Mouse (Mus musculus): Measurements from ENCODE around the gene Gm813. TPM values are rescaled to one million over a fixed set of nuclear protein-coding genes. Genes with fewer than 3 reads are reported as not detected.
"Not testable (repeated sequence)": the region's sequence is repeated elsewhere in the genome, so short reads cannot be mapped to it uniquely, and the experiment has no call there.

Gene Gm813
- not detected in 2 replicates for polyA plus RNA-seq (2015; fragmentation: Nextera tagmentation; extraction: Ambion mirVana)

DNA sequence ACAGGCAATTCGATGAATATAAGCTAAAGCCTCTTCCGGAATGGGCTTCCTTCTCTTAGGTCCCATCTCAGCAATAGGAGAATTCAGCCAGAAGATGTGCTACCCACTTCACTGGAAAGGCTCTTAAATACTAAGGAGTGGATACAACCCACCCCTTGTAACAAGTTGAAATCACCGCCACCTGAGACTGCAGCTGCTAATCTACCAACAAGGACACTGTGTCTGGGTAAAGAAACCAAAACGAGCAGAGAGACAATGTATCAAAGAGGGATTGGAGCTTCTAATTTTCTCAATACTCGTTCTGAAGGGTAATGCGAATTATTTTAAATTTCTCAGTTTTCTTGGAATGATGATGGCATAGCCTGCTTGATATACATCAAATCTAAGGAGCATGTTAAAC, at the start of gene Gm813:
TSS of gene Gm813 (minus strand) at position 101 of the 400 bp plus-strand sequence.
- Histone ChIP-seq H3K36me3 (replicated peaks) (no peaks in the 10 kb centered on the region), H3K4me2 (no peak within 1 kb of the TSS), H3K9ac (no peak within 1 kb of the TSS), H3K9me3 (no peaks in the 10 kb centered on the region), H3K27ac (no peak within 1 kb of the TSS), H3K4me3 (no peak within 1 kb of the TSS), H3K4me1 (no peaks in the 10 kb centered on the region), H3K27me3 (replicated peaks) (no peaks in the 10 kb centered on the region)
- ATAC-seq (replicated peaks) = no peak
- WGBS = 87% methylated on average over 6 of the region's 6 CpGs

GRCm38 (mm10) chr16:58665137-58665536, 48.4 kb upstream of the Gm813 start:
- H3K9ac ChIP-seq; H3K9me3 ChIP-seq; ATAC-seq (replicated peaks); H3K4me2 ChIP-seq; H3K27ac ChIP-seq; H3K36me3 ChIP-seq (replicated peaks); H3K4me1 ChIP-seq; H3K27me3 ChIP-seq (replicated peaks); H3K4me3 ChIP-seq: not testable (repeated sequence)

DNA sequence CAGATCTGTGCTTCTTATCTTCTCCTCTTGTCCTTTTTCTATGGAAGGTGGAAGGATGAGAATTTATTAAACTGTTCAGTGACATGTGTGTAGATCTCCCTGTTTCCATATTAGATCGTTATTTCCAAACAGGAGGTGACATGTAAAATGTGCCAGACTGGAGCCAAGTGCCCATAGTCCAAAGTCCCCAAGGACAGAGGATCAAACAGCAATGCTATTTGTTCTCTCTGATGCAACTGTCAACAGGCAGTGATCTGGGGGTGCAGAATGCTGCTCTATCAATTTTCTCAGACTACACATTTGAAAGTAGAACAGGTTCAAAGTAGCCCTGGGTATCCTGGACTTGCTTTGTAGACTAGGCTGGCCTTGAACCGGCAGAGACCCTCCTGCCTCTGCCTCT, 47.0 kb upstream of the Gm813 start:
- Histone ChIP-seq H3K36me3 (replicated peaks) (no peaks in the 10 kb centered on the region), H3K27ac (no peak overlapping the region), H3K4me2 (no peak overlapping the region), H3K9ac (no peak overlapping the region), H3K4me3 (no peak overlapping the region), H3K9me3 (no peaks in the 10 kb centered on the region), H3K4me1 (no peaks in the 10 kb centered on the region), H3K27me3 (replicated peaks) (no peaks in the 10 kb centered on the region)
- ATAC-seq (replicated peaks) = no peak
- WGBS = 89% methylated on average over 2 of the region's 2 CpGs

DNA sequence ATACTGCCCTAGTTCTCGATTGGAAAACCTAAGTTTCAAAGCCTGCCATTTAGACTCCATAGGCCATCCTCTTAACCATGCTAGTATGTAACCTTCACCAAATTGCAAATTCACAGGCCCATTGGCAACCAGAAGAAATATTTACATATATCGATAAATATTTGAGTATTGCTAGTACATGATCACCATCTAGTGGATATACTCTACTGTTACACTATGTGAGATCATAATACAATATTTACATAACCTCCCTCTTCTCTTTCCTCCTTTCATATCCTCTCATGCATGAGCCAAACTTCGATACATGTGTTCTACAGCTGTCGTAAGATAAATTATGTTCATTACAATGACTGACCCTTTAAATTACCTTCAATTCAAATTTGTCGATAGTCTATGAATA, 46.2 kb upstream of the Gm813 start:
- WGBS = 82% methylated on average over 5 of the region's 5 CpGs
- H3K27me3 ChIP-seq (replicated peaks) = no peaks in the 10 kb centered on the region
- H3K4me2 ChIP-seq = no peak overlapping the region
- H3K9ac ChIP-seq = no peak overlapping the region
- no peak overlapping the region for H3K27ac ChIP-seq
- no peaks in the 10 kb centered on the region for H3K36me3 ChIP-seq (replicated peaks)
- no peaks in the 10 kb centered on the region for H3K9me3 ChIP-seq
- no peak overlapping the region for H3K4me3 ChIP-seq
- no peaks in the 10 kb centered on the region for H3K4me1 ChIP-seq
- peak; percentile 88 for ATAC-seq (replicated peaks)

DNA sequence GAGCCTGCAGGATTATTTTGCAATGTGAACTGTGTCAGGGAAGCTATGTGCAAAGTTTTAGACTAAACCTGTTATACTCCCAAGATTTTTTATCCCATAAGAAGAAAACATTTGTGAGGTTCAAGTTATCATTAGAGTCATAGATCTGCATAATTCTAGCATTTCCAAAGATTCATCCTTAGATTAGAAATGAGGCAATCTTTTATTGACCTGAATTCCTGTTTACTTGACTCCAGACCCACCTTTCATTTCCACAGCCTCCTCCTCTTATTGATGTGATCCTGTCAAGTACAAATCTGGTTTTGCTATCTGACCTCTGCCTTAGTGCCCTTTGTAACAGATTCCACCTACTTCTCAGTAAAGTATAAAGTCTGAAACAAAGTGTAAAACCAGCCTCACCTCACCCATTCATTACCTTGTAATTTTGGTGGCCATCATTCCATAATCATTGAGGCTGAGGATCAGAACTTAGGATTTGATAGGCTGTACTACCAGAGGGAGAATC, 45.6 kb upstream of the Gm813 start:
- no peak; the same call in 1 of the 2 replicates for ATAC-seq (replicated peaks)
- no peak overlapping the region for H3K27ac ChIP-seq

DNA sequence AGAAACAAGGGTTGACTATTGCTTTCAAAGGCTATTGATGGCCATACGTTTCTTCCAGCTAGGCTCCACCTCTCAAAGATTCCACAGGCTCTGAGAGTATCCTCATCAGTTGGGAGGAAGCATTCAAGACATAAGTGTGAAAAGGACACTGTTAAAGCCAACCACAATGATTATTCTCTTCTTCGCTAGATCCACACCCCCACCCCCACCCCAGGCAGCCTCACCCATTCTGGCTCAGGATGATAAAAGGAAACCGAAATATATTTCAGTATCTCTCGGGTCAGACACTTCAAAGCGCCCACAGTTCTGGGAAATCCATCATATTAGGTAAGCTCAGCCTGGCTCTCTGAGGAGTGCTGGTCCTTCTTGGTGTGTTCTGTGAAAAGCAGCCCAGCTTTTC, 45.0 kb upstream of the Gm813 start:
- no peak for ATAC-seq (replicated peaks)
- H3K36me3 ChIP-seq (replicated peaks) = no peaks in the 10 kb centered on the region
- H3K4me2 ChIP-seq = no peak overlapping the region
- H3K27me3 ChIP-seq (replicated peaks) = no peaks in the 10 kb centered on the region
- H3K9me3 ChIP-seq = no peaks in the 10 kb centered on the region
- H3K4me3 ChIP-seq = no peak overlapping the region
- H3K27ac ChIP-seq = no peak overlapping the region
- H3K9ac ChIP-seq = no peak overlapping the region
- WGBS = 77% methylated on average over 5 of the region's 5 CpGs
- H3K4me1 ChIP-seq = no peaks in the 10 kb centered on the region

More for the DNA sequence above, 45.6 kb upstream of the Gm813 start:
- no peaks in the 10 kb centered on the region for H3K36me3 ChIP-seq (replicated peaks)
- no peaks in the 10 kb centered on the region for H3K9me3 ChIP-seq
- H3K27me3 ChIP-seq (replicated peaks) = no peaks in the 10 kb centered on the region
- no peak overlapping the region for H3K4me2 ChIP-seq
- H3K4me1 ChIP-seq = no peaks in the 10 kb centered on the region
- H3K9ac ChIP-seq = no peak overlapping the region
- no peak overlapping the region for H3K4me3 ChIP-seq

DNA sequence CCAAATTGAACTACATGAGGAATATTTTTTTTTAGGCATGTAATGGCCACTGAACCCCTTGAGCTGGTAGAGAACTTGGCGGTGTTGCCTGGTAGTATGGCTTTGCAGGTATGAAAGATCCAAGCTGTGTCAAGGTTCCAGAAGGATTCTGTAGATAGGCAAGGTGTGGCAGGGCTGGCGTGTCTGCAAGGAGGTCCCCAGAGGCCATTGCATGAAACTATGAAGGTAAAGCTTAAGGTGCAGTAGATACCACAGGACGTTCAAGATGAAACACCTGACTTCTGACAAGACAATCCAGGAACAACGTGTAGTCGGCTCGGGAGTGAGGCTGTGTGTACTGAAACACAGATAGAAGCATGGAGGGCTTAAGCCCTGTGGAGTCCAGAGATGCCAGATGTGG, 41.9 kb upstream of the Gm813 start:
- Histone ChIP-seq H3K36me3 (replicated peaks) (no peaks in the 10 kb centered on the region), H3K9ac (no peak overlapping the region), H3K9me3 (no peaks in the 10 kb centered on the region), H3K4me1 (no peaks in the 10 kb centered on the region), H3K4me2 (no peak overlapping the region), H3K4me3 (no peak overlapping the region), H3K27me3 (replicated peaks) (no peaks in the 10 kb centered on the region), H3K27ac (no peak overlapping the region)
- 93% methylated on average over 6 of the region's 6 CpGs for whole genome bisulfite sequencing
- no peak for ATAC-seq (replicated peaks)

GRCm38 (mm10) chr16:58656526-58656925, 39.7 kb upstream of the Gm813 start:
- Histone ChIP-seq H3K27ac (no peak overlapping the region), H3K4me2 (no peak overlapping the region), H3K4me3 (no peak overlapping the region), H3K9me3 (no peaks in the 10 kb centered on the region), H3K27me3 (replicated peaks) (no peaks in the 10 kb centered on the region), H3K4me1 (no peaks in the 10 kb centered on the region), H3K9ac (no peak overlapping the region), H3K36me3 (replicated peaks) (no peaks in the 10 kb centered on the region)
- 90% methylated on average over 4 of the region's 4 CpGs for WGBS
- ATAC-seq (replicated peaks) = no peak

GRCm38 (mm10) chr16:58655751-58656150, 39.0 kb upstream of the Gm813 start:
- Histone ChIP-seq H3K9ac (no peak overlapping the region), H3K4me1 (no peaks in the 10 kb centered on the region), H3K4me3 (no peak overlapping the region), H3K27ac (no peak overlapping the region), H3K36me3 (replicated peaks) (no peaks in the 10 kb centered on the region), H3K9me3 (no peaks in the 10 kb centered on the region), H3K4me2 (no peak overlapping the region), H3K27me3 (replicated peaks) (no peaks in the 10 kb centered on the region)
- no peak for ATAC-seq (replicated peaks)

DNA sequence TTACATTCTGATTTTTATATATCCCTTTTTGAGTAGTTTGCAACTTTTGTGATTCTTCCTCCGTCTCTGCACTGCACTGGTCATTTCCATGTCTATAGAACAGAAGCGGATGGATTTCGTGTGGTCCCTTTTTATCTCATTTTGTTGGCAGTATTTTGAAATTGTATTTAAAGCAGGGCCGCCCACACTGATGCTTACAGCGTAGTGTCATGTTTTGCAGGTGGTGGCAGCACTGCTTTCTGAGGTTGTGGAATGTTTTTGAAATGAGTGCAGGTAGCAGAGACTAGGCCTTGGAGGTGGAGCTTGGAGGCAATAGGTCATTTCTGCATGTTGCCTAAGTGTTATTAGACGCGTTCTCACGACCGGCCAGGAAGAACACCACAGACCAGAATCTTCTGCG, 33.2 kb upstream of the Gm813 start:
- Histone ChIP-seq H3K27ac (no peak overlapping the region), H3K4me1 (no peaks in the 10 kb centered on the region), H3K27me3 (replicated peaks) (no peaks in the 10 kb centered on the region), H3K4me3 (no peak overlapping the region), H3K9ac (no peak overlapping the region), H3K4me2 (no peak overlapping the region), H3K36me3 (replicated peaks) (no peaks in the 10 kb centered on the region), H3K9me3 (no peaks in the 10 kb centered on the region)
- no peak for ATAC-seq (replicated peaks)
- 94% methylated on average over 10 of the region's 10 CpGs for WGBS

DNA sequence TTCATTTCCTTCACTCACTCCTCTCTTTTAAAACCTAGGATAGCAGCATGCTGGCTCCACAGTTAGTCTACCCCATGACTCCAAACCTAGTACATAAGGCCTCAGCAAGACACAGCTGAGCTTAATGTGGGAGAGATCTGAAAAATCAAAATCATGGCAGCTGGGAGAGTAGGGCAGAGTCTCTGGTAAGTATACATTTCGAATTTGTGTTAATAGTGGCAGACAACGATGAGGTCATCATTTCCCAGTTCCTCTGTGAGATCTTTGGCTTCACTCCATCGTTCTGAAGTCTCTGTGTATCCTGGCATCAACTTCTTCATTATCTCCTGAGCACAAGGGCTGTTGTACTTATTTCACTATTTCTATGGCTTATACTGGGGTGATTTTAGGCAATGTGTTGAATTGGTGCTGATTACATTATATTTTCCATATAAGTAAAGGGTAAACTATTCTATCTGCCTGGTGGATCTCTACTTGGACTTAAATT, 22.0 kb upstream of the Gm813 start, which contains the start of gene E330017A01Rik:
TSS of gene E330017A01Rik (minus strand) at position 51 of the 487 bp plus-strand sequence.
- H3K9ac ChIP-seq = no peak within 1 kb of the TSS
- no peaks in the 10 kb centered on the region for H3K9me3 ChIP-seq
- H3K27me3 ChIP-seq (replicated peaks) = no peaks in the 10 kb centered on the region
- no peaks in the 10 kb centered on the region for H3K36me3 ChIP-seq (replicated peaks)
- H3K4me1 ChIP-seq = no peaks in the 10 kb centered on the region
- no peak within 1 kb of the TSS for H3K4me3 ChIP-seq
- ATAC-seq (replicated peaks) = no peak
- 95% methylated on average over 3 of the region's 3 CpGs for WGBS
- H3K27ac ChIP-seq = no peak within 1 kb of the TSS
- H3K4me2 ChIP-seq = no peak within 1 kb of the TSS

GRCm38 (mm10) chr16:58638016-58638415, 21.2 kb upstream of the Gm813 start:
- H3K9ac ChIP-seq = no peak overlapping the region
- no peak overlapping the region for H3K4me3 ChIP-seq
- H3K9me3 ChIP-seq = no peaks in the 10 kb centered on the region
- no peaks in the 10 kb centered on the region for H3K4me1 ChIP-seq
- no peak overlapping the region for H3K4me2 ChIP-seq
- H3K27me3 ChIP-seq (replicated peaks) = no peaks in the 10 kb centered on the region
- H3K27ac ChIP-seq = no peak overlapping the region
- no peak for ATAC-seq (replicated peaks)
- WGBS = 77% methylated on average over 7 of the region's 7 CpGs
- no peaks in the 10 kb centered on the region for H3K36me3 ChIP-seq (replicated peaks)

GRCm38 (mm10) chr16:58637448-58637847, 20.7 kb upstream of the Gm813 start:
- no peak overlapping the region for H3K4me3 ChIP-seq
- H3K4me1 ChIP-seq = no peaks in the 10 kb centered on the region
- WGBS = 83% methylated on average over 4 of the region's 4 CpGs
- H3K9ac ChIP-seq = no peak overlapping the region
- no peak for ATAC-seq (replicated peaks)
- no peaks in the 10 kb centered on the region for H3K27me3 ChIP-seq (replicated peaks)
- H3K27ac ChIP-seq = no peak overlapping the region
- no peaks in the 10 kb centered on the region for H3K36me3 ChIP-seq (replicated peaks)
- H3K9me3 ChIP-seq = no peaks in the 10 kb centered on the region
- no peak overlapping the region for H3K4me2 ChIP-seq

Data from midbrain, embryonic 15.5 days (tissue).